Comparison of ENCODE assay signal across 31 mouse cellular contexts in genomic region chr7:98995126-98995727, GRCm38 (mm10).
DNase-seq lines count a peak whose midpoint lies in the region; ATAC-seq and TF ChIP-seq lines count a peak whose summit lies in the region.
"Had no signal": no experiment of that assay in that cellular context is flagged by ENCODE, and none has a peak within 500 bp of the region (broad histone marks: within the 10 kb centered on the region; RNA-seq: fewer than 3 reads in every experiment).

No protein-coding gene starts in this region.

- no peak overlapping the region for H3K4me2 ChIP-seq in lung, embryonic 15.5 days
- H3K4me2 ChIP-seq: embryonic facial prominence, embryonic 15.5 days; forebrain, embryonic 12.5 days; heart, embryonic 12.5 days; hindbrain, embryonic 13.5 days; kidney, embryonic 15.5 days; liver, embryonic 12.5 days; midbrain, embryonic 13.5 days had no signal

- H3K9ac ChIP-seq in lung, embryonic 15.5 days: no peak overlapping the region
- H3K9ac ChIP-seq in ES-E14 (ENCODE audit: insufficient read depth, low read depth, low read length, poor library complexity, severe bottlenecking): no peak overlapping the region
- H3K9ac ChIP-seq: embryonic facial prominence, embryonic 15.5 days; forebrain, embryonic 12.5 days; heart, embryonic 12.5 days; hindbrain, embryonic 13.5 days; kidney, embryonic 15.5 days; liver, embryonic 12.5 days; midbrain, embryonic 13.5 days had no signal

- in situ Hi-C loops in ES-E14 (cut with MboI; ENCODE audit: low sequenced_read_pairs in 2 of 2, unreplicated experiment in 2 of 2): no loop called here

- DNase-seq in lung, postnatal 10 days: no peak
- peak; percentile 59 for DNase-seq in CD4-positive, CD25-positive, alpha-beta regulatory T cell, adult 2 months (ENCODE audit: low read depth, low spot score)
- DNase-seq in ES-E14 (ENCODE audit: low read depth, low spot score): no peak
- DNase-seq in naive thymus-derived CD4-positive, alpha-beta T cell, adult 2 months (ENCODE audit: low read depth): peak; percentile 22
- DNase-seq in left cerebral cortex, postnatal 14 days (ENCODE audit: low spot score in 2 of 2): no peak
- DNase-seq in layer of hippocampus, postnatal 25 days (ENCODE audit: extremely low spot score in 1 of 2, low spot score in 1 of 2): no peak
- DNase-seq: adrenal gland, adult 2 months; adrenal gland, postnatal 36 days; cerebellum, adult 2 months; cerebellum, postnatal 14 days; gastrocnemius, postnatal 25 days; heart, adult 18-20 months; heart, postnatal 4 days; kidney, adult 18-20 months; kidney, postnatal 36 days; left cerebral cortex, postnatal 4 days; lung, adult 2 months; retina, postnatal 1 day; right cerebral cortex, postnatal 25 days; spleen, adult 18-20 months had no signal

- no peak overlapping the region for H3K4me3 ChIP-seq in lung, embryonic 15.5 days
- H3K4me3 ChIP-seq in ES-E14 (ENCODE audit: insufficient read depth in 1 of 2, low read depth in 1 of 2, low read length in 2 of 2, poor library complexity in 1 of 2, severe bottlenecking in 1 of 2): no peak overlapping the region
- H3K4me3 ChIP-seq: embryonic facial prominence, embryonic 10.5 days; embryonic facial prominence, embryonic 15.5 days; forebrain, embryonic 12.5 days; heart, embryonic 12.5 days; hindbrain, embryonic 13.5 days; kidney, embryonic 15.5 days; layer of hippocampus, adult 2 months; liver, embryonic 12.5 days; midbrain, embryonic 13.5 days had no signal

- H3K27ac ChIP-seq in lung, embryonic 15.5 days: 0 out of 2 replicates have a peak overlapping the region, but pooled peaks have one; percentile 20
- no peak overlapping the region for H3K27ac ChIP-seq in ES-E14 (ENCODE audit: insufficient read depth, low read depth, low read length, poor library complexity, severe bottlenecking)
- H3K27ac ChIP-seq: embryonic facial prominence, embryonic 10.5 days; embryonic facial prominence, embryonic 15.5 days; forebrain, embryonic 12.5 days; hindbrain, embryonic 13.5 days; kidney, embryonic 15.5 days; layer of hippocampus, adult 2 months; liver, embryonic 12.5 days; macrophage; midbrain, embryonic 13.5 days had no signal

- H3K9me3 ChIP-seq in lung, embryonic 15.5 days: no peaks in the 10 kb centered on the region
- H3K9me3 ChIP-seq in ES-E14 (ENCODE audit: control insufficient read depth, insufficient read depth, low read depth, low read length): no peaks in the 10 kb centered on the region
- H3K9me3 ChIP-seq: embryonic facial prominence, embryonic 10.5 days; embryonic facial prominence, embryonic 15.5 days; forebrain, embryonic 12.5 days; heart, embryonic 12.5 days; hindbrain, embryonic 13.5 days; kidney, embryonic 15.5 days; liver, embryonic 12.5 days; midbrain, embryonic 13.5 days had no signal

- no peaks in the 10 kb centered on the region for H3K27me3 ChIP-seq in lung, embryonic 15.5 days
- H3K27me3 ChIP-seq: embryonic facial prominence, embryonic 15.5 days; forebrain, embryonic 12.5 days; heart, embryonic 12.5 days; hindbrain, embryonic 13.5 days; kidney, embryonic 15.5 days; liver, embryonic 12.5 days; midbrain, embryonic 13.5 days had no signal

- H3K36me3 ChIP-seq in lung, embryonic 15.5 days: no peaks in the 10 kb centered on the region
- H3K36me3 ChIP-seq in ES-E14 (ENCODE audit: control insufficient read depth, insufficient read depth, low read length, poor library complexity, severe bottlenecking): no peaks in the 10 kb centered on the region
- H3K36me3 ChIP-seq: embryonic facial prominence, embryonic 10.5 days; embryonic facial prominence, embryonic 15.5 days; forebrain, embryonic 12.5 days; hindbrain, embryonic 13.5 days had no signal

- intact Hi-C loops in left cerebral cortex, postnatal 14 days (cut with DNase I): no loop called here

- ATAC-seq in lung, embryonic 15.5 days (ENCODE audit: borderline replicate concordance, extremely low read depth, low FRiP score, low TSS enrichment): no peak
- ATAC-seq: liver, embryonic 12.5 days; midbrain, embryonic 13.5 days had no signal

- peaks cover 38% of the 10 kb centered on the region for H3K4me1 ChIP-seq in lung, embryonic 15.5 days
- H3K4me1 ChIP-seq in ES-E14 (ENCODE audit: control insufficient read depth in 2 of 2, insufficient read depth in 2 of 2, low read length in 2 of 2, poor library complexity in 1 of 2): no peaks in the 10 kb centered on the region
- H3K4me1 ChIP-seq: forebrain, embryonic 12.5 days; midbrain, embryonic 13.5 days had no signal

- 67% methylated on average over 5 of the region's 5 CpGs for WGBS in lung, embryonic 15.5 days

TF ChIP-seq in ES-E14, 5 proteins besides CTCF, POLR2A, EP300 and RAD21:
- peak; percentile 65; the same call in 1 of the 2 replicates for TF ChIP-seq MAFK (IDR thresholded peaks at IDR 0.05; ENCODE audit: insufficient read depth, low read depth, low read length)
- no peak for TF ChIP-seq HCFC1 (IDR thresholded peaks at IDR 0.05; ENCODE audit: borderline replicate concordance, insufficient read depth, low read length)
- TF ChIP-seq ZC3H11A (IDR thresholded peaks at IDR 0.05; ENCODE audit: borderline replicate concordance, low read depth, low read length): no peak
- no peak for TF ChIP-seq ZNF384 (IDR thresholded peaks at IDR 0.05; ENCODE audit: low read depth, low read length)
- TF ChIP-seq CHD2 (IDR thresholded peaks at IDR 0.05; ENCODE audit: low read depth, low read length): no peak

Comparison
In these comparisons a context has a peak if more than half of its experiments do, and no peak if none do; other contexts are left out.
1. DNase-seq: peak in CD4-positive, CD25-positive, alpha-beta regulatory T cell, adult 2 months (single experiment) and naive thymus-derived CD4-positive, alpha-beta T cell, adult 2 months (single experiment); none in lung, postnatal 10 days (single experiment), ES-E14 (single experiment), left cerebral cortex, postnatal 14 days (0 of 2) and layer of hippocampus, postnatal 25 days (0 of 2).